In genomic region chr14:116586742-116587141, GRCm38 (mm10) we compare ENCODE assay signal across 22 mouse cellular contexts.
DNase-seq lines count a peak whose midpoint lies in the region; ATAC-seq and TF ChIP-seq lines count a peak whose summit lies in the region.
"Had no signal": no experiment of that assay in that cellular context is flagged by ENCODE, and none has a peak within 500 bp of the region (broad histone marks: within the 10 kb centered on the region; RNA-seq: fewer than 3 reads in every experiment).

No protein-coding gene starts in this region.

- ATAC-seq in liver, postnatal 0 days = no peak
- ATAC-seq: activated CD4-positive, CD25-positive, alpha-beta regulatory T cell, adult 4 months; forebrain, embryonic 16.5 days; liver, embryonic 12.5 days had no signal

- TF ChIP-seq CTCF in kidney, adult 2 months (conservative IDR thresholded peaks at IDR 0.05; ENCODE audit: insufficient read depth, insufficient read length, low read depth, low read length) = no peak
- TF ChIP-seq CTCF in liver, postnatal 0 days (IDR thresholded peaks at IDR 0.05; ENCODE audit: low read depth) = no peak

- H3K36me3 ChIP-seq in kidney, adult 2 months (ENCODE audit: control insufficient read depth, insufficient read depth, low read length) = no peaks in the 10 kb centered on the region
- no peaks in the 10 kb centered on the region for H3K36me3 ChIP-seq in liver, postnatal 0 days (replicated peaks; ENCODE audit: insufficient read depth, low read length)
- H3K36me3 ChIP-seq: forebrain, embryonic 10.5 days; hindbrain, embryonic 12.5 days; limb, embryonic 13.5 days; liver, embryonic 12.5 days had no signal

- no peaks in the 10 kb centered on the region for H3K27me3 ChIP-seq in kidney, adult 2 months (replicated peaks; ENCODE audit: control insufficient read depth, insufficient read depth, low read length)
- H3K27me3 ChIP-seq in liver, postnatal 0 days (ENCODE audit: insufficient read depth, low read length) = no peaks in the 10 kb centered on the region
- H3K27me3 ChIP-seq: hindbrain, embryonic 12.5 days; limb, embryonic 13.5 days; liver, embryonic 12.5 days had no signal

- H3K4me2 ChIP-seq in liver, postnatal 0 days (ENCODE audit: low read depth, low read length) = no peak overlapping the region
- H3K4me2 ChIP-seq: hindbrain, embryonic 12.5 days; limb, embryonic 13.5 days; liver, embryonic 12.5 days; midbrain, embryonic 11.5 days had no signal

- TF ChIP-seq POLR2A in kidney, adult 2 months (IDR thresholded peaks at IDR 0.05; ENCODE audit: low read depth, low read length) = no peak

- TF ChIP-seq EP300 in liver, postnatal 0 days (IDR thresholded peaks at IDR 0.05; ENCODE audit: low read depth) = no peak

- DNase-seq in gastrocnemius, postnatal 25 days = peak; percentile 10
- DNase-seq in gastrocnemius, postnatal 10 days = no peak
- peak; percentile 32 for DNase-seq in kidney, postnatal 10 days
- DNase-seq in kidney, adult 2 months = no peak
- DNase-seq in urinary bladder, postnatal 14 days (ENCODE audit: low spot score) = peak; percentile 19
- DNase-seq in urinary bladder, postnatal 4 days (ENCODE audit: low spot score in 2 of 2) = no peak
- DNase-seq in heart, postnatal 4 days = peak; percentile 10
- DNase-seq in liver, postnatal 0 days = no peak
- DNase-seq: adrenal gland, adult 8-10 months; cerebellum, adult 11-12 months; cerebellum, postnatal 10 days; kidney, adult 11 months; layer of hippocampus, adult 9-11 months; lung, adult 2 months; thymus, postnatal 25 days had no signal

- 68% methylated on average over 4 of the region's 4 CpGs for WGBS in kidney, adult 2 months
- WGBS in liver, postnatal 0 days (ENCODE audit: insufficient replicate concordance) = 64% methylated on average over 4 of the region's 4 CpGs

- H3K4me1 ChIP-seq in kidney, adult 2 months (ENCODE audit: control insufficient read depth, insufficient read depth, low read length) = no peaks in the 10 kb centered on the region
- no peaks in the 10 kb centered on the region for H3K4me1 ChIP-seq in liver, postnatal 0 days (ENCODE audit: insufficient read depth)
- H3K4me1 ChIP-seq: forebrain, embryonic 10.5 days; hindbrain, embryonic 12.5 days; limb, embryonic 13.5 days; liver, embryonic 12.5 days had no signal

- no peak overlapping the region for H3K9ac ChIP-seq in liver, postnatal 0 days (replicated peaks)
- H3K9ac ChIP-seq: hindbrain, embryonic 12.5 days; limb, embryonic 13.5 days; liver, embryonic 12.5 days had no signal

- no peak overlapping the region for H3K27ac ChIP-seq in kidney, adult 2 months (ENCODE audit: insufficient read depth, low read depth, low read length)
- H3K27ac ChIP-seq in liver, postnatal 0 days (ENCODE audit: low read depth) = no peak overlapping the region
- H3K27ac ChIP-seq: forebrain, embryonic 10.5 days; hindbrain, embryonic 12.5 days; limb, embryonic 13.5 days; liver, embryonic 12.5 days had no signal

- no peak overlapping the region for H3K4me3 ChIP-seq in kidney, adult 2 months (ENCODE audit: insufficient read depth, low read depth, low read length)
- H3K4me3 ChIP-seq in liver, postnatal 0 days (ENCODE audit: low read depth, low read length) = no peak overlapping the region
- H3K4me3 ChIP-seq: forebrain, embryonic 10.5 days; hindbrain, embryonic 12.5 days; limb, embryonic 13.5 days; liver, embryonic 12.5 days had no signal

- H3K9me3 ChIP-seq in liver, postnatal 0 days (ENCODE audit: low read length) = no peaks in the 10 kb centered on the region
- H3K9me3 ChIP-seq: forebrain, embryonic 10.5 days; hindbrain, embryonic 12.5 days; limb, embryonic 13.5 days; liver, embryonic 12.5 days had no signal

Comparison
In these comparisons a context has a peak if more than half of its experiments do, and no peak if none do; other contexts are left out.
1. DNase-seq: peak in gastrocnemius, postnatal 25 days (single experiment), kidney, postnatal 10 days (single experiment), urinary bladder, postnatal 14 days (single experiment) and heart, postnatal 4 days (single experiment); none in gastrocnemius, postnatal 10 days (single experiment), kidney, adult 2 months (single experiment), urinary bladder, postnatal 4 days (0 of 2) and liver, postnatal 0 days (single experiment).